Mouse (Mus musculus) erythroblast, embryonic 14.5 days (primary cell): Measurements from ENCODE around the gene Map1b. TPM values are rescaled to one million over a fixed set of nuclear protein-coding genes. Genes with fewer than 3 reads are reported as not detected.

Source experiments
- H3K27me3 ChIP-seq: 2 replicates; pipeline ENCODE4 v1.6.1; 2012; ENCODE audit warnings: inconsistent platforms; ENCODE audit not compliant: control insufficient read depth
- H3K36me3 ChIP-seq: 2 replicates; pipeline ENCODE4 v1.6.1; 2012; ENCODE audit warnings: mild to moderate bottlenecking, inconsistent platforms; ENCODE audit not compliant: control insufficient read depth
- H3K4me1 ChIP-seq: 2 replicates; pipeline ENCODE4 v1.6.1; 2012; ENCODE audit warnings: inconsistent platforms; ENCODE audit not compliant: control insufficient read depth
- H3K4me3 ChIP-seq: replicated peaks from 2 replicates; pipeline ENCODE3; 2012; ENCODE audit warnings: moderate library complexity, mild to moderate bottlenecking, inconsistent platforms
- H3K9me3 ChIP-seq: 2 replicates; pipeline ENCODE4 v1.6.1; 2012; ENCODE audit warnings: low read length, inconsistent platforms, mixed read lengths; ENCODE audit not compliant: control insufficient read depth
- GATA1 ChIP-seq: IDR thresholded peaks from 2 replicates; pipeline ENCODE4 v1.6.1; 2012; ENCODE audit warnings: low read length, inconsistent platforms, mixed read lengths
- TAL1 ChIP-seq: IDR thresholded peaks from 3 replicates; pipeline ENCODE4 v1.6.1; 2012; ENCODE audit warnings: low read length, inconsistent platforms, mixed read lengths
- polyA plus RNA-seq: library from polyadenylated mRNA; stranded (reverse); fragments of >175 nt; gene quantifications from 2 replicates; pipeline ENCODE4 v1.2.3, GENCODE M21; 2012

Gene Map1b
- polyA plus RNA-seq, 1 experiment, result not detected

- no peak for TF ChIP-seq GATA1
- no peak for TF ChIP-seq TAL1
- no peaks in the 10 kb centered on the region for H3K27me3 ChIP-seq
- no peak overlapping the region for H3K4me3 ChIP-seq
- no peaks in the 10 kb centered on the region for H3K9me3 ChIP-seq
- no peaks in the 10 kb centered on the region for H3K36me3 ChIP-seq
- no peaks in the 10 kb centered on the region for H3K4me1 ChIP-seq
Observed at GRCm38 (mm10) chr13:99447403-99448199, 68.7 kb downstream of the Map1b start.

DNA sequence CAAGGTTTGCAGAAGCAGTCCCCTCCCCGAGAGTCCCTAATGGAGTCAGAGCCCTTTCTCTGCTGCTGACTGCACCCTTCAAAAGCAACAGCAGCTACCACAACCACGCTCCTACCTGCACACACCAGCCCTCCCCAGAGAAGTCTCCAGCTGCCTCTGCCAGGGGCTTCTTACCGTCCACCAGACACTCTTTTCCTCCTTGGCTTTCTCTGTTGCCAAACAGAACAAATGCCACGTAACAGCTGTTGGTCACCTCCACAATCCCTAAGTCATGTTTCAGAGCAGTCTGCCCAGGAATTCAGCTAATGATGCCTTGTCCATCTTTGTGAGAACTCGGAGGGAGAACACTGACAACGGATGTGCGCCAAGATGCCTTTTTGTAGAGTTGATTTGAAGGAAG lies 69.3 kb downstream of the Map1b start:
- no peaks in the 10 kb centered on the region for H3K36me3 ChIP-seq
- no peak for TF ChIP-seq TAL1
- no peak for TF ChIP-seq GATA1
- no peaks in the 10 kb centered on the region for H3K4me1 ChIP-seq
- H3K27me3 ChIP-seq, result no peaks in the 10 kb centered on the region
- H3K9me3 ChIP-seq, result no peaks in the 10 kb centered on the region
- H3K4me3 ChIP-seq, result no peak overlapping the region

GRCm38 (mm10) chr13:99444880-99445279 lies 71.5 kb downstream of the Map1b start:
- H3K36me3 ChIP-seq, result no peaks in the 10 kb centered on the region

GRCm38 (mm10) chr13:99444431-99444871 lies 71.9 kb downstream of the Map1b start:
- TF ChIP-seq GATA1 (no peak), TAL1 (no peak)
- no peaks in the 10 kb centered on the region for H3K36me3 ChIP-seq
- no peaks in the 10 kb centered on the region for H3K4me1 ChIP-seq
- no peaks in the 10 kb centered on the region for H3K9me3 ChIP-seq
- no peak overlapping the region for H3K4me3 ChIP-seq
- H3K27me3 ChIP-seq, result no peaks in the 10 kb centered on the region

More at GRCm38 (mm10) chr13:99444880-99445279, 71.5 kb downstream of the Map1b start:
- H3K4me1 ChIP-seq, result no peaks in the 10 kb centered on the region
- no peaks in the 10 kb centered on the region for H3K9me3 ChIP-seq
- no peak overlapping the region for H3K4me3 ChIP-seq
- no peaks in the 10 kb centered on the region for H3K27me3 ChIP-seq
- TF ChIP-seq GATA1 (no peak), TAL1 (no peak)

GRCm38 (mm10) chr13:99443484-99444175 lies 72.7 kb downstream of the Map1b start:
- H3K9me3 ChIP-seq, result no peaks in the 10 kb centered on the region

GRCm38 (mm10) chr13:99442434-99443249 lies 73.7 kb downstream of the Map1b start:
- H3K9me3 ChIP-seq, result no peaks in the 10 kb centered on the region
- H3K27me3 ChIP-seq, result no peaks in the 10 kb centered on the region
- H3K4me3 ChIP-seq, result no peak overlapping the region
- H3K36me3 ChIP-seq, result no peaks in the 10 kb centered on the region
- TF ChIP-seq TAL1 (no peak), GATA1 (no peak)
- H3K4me1 ChIP-seq, result no peaks in the 10 kb centered on the region

More at GRCm38 (mm10) chr13:99443484-99444175, 72.7 kb downstream of the Map1b start:
- Histone ChIP-seq H3K4me1 (no peaks in the 10 kb centered on the region), H3K36me3 (no peaks in the 10 kb centered on the region), H3K4me3 (no peak overlapping the region), H3K27me3 (no peaks in the 10 kb centered on the region)
- TF ChIP-seq GATA1, result no peak
- TF ChIP-seq TAL1, result no peak

GRCm38 (mm10) chr13:99441700-99442433 lies 74.5 kb downstream of the Map1b start:
- Histone ChIP-seq H3K9me3 (no peaks in the 10 kb centered on the region), H3K36me3 (no peaks in the 10 kb centered on the region), H3K4me3 (no peak overlapping the region), H3K27me3 (no peaks in the 10 kb centered on the region), H3K4me1 (no peaks in the 10 kb centered on the region)
- no peak for TF ChIP-seq GATA1
- TF ChIP-seq TAL1, result no peak

GRCm38 (mm10) chr13:99440228-99440627 lies 76.1 kb downstream of the Map1b start:
- Histone ChIP-seq H3K4me1 (no peaks in the 10 kb centered on the region), H3K27me3 (no peaks in the 10 kb centered on the region)
- TF ChIP-seq TAL1 (no peak), GATA1 (no peak)

More at GRCm38 (mm10) chr13:99440228-99440627, 76.1 kb downstream of the Map1b start:
- H3K36me3 ChIP-seq, result no peaks in the 10 kb centered on the region
- no peaks in the 10 kb centered on the region for H3K9me3 ChIP-seq
- H3K4me3 ChIP-seq, result no peak overlapping the region
